Mouse (Mus musculus) heart, adult 2 months (tissue): Measurements from ENCODE around the gene Fhl5.

Experiments
- CTCF ChIP-seq: fragments of 200-600 bp; IDR thresholded peaks from 2 replicates; pipeline ENCODE4 v1.8.1; 2022; ENCODE audit warnings: antibody characterized with exemption, mild to moderate bottlenecking, moderate library complexity
- EP300 ChIP-seq: fragments of 200-500 bp; IDR thresholded peaks from 2 replicates; pipeline ENCODE4 v1.6.1; 2011; ENCODE audit warnings: low read depth, low read length, control low read depth; ENCODE audit not compliant: insufficient read depth
- POLR2A ChIP-seq: fragments of 200-500 bp; IDR thresholded peaks from 2 replicates; pipeline ENCODE4 v1.6.1; 2011; ENCODE audit warnings: mild to moderate bottlenecking, low read depth, low read length, control low read depth; ENCODE audit not compliant: insufficient read depth

GRCm38 (mm10) chr4:25221927-25222326 is 20.7 kb downstream of the Fhl5 start:
- TF ChIP-seq POLR2A, result no peak
- no peak for TF ChIP-seq CTCF
- TF ChIP-seq EP300, result no peak
